In genomic region chr1:172562641-172563464, GRCm38 (mm10) we compare ENCODE assay signal across 8 mouse cellular contexts. TPM values are rescaled to one million over a fixed set of nuclear protein-coding genes. Genes with fewer than 3 reads are reported as not detected.
DNase-seq lines count a peak whose midpoint lies in the region; ATAC-seq and TF ChIP-seq lines count a peak whose summit lies in the region.

No protein-coding gene starts in this region.

- H3K9me3 ChIP-seq in forebrain, embryonic 10.5 days, result no peaks in the 10 kb centered on the region
- H3K9me3 ChIP-seq in heart, embryonic 15.5 days (replicated peaks), result no peaks in the 10 kb centered on the region
- H3K9me3 ChIP-seq in liver, embryonic 12.5 days (replicated peaks), result no peaks in the 10 kb centered on the region
- H3K9me3 ChIP-seq in stomach, embryonic 14.5 days (ENCODE audit: control insufficient read depth, low read depth, low read length), result no peaks in the 10 kb centered on the region

- H3K4me3 ChIP-seq in bone marrow, adult 2 months (replicated peaks; ENCODE audit: control insufficient read depth, low read depth, low read length), result peak overlapping the region; percentile 46
- peak overlapping the region; percentile 66 for H3K4me3 ChIP-seq in forebrain, embryonic 10.5 days
- H3K4me3 ChIP-seq in heart, embryonic 15.5 days, result peak overlapping the region; percentile 59
- peak overlapping the region; percentile 53 for H3K4me3 ChIP-seq in liver, embryonic 12.5 days
- peak overlapping the region; percentile 62 for H3K4me3 ChIP-seq in stomach, embryonic 14.5 days (ENCODE audit: low read depth, low read length)

- peak; percentile 67 for ATAC-seq in heart, embryonic 15.5 days (replicated peaks; ENCODE audit: insufficient number of reproducible peaks, insufficient read depth, low FRiP score, low read depth)
- ATAC-seq in liver, embryonic 12.5 days, result peak; percentile 53
- ATAC-seq in stomach, embryonic 14.5 days (ENCODE audit: insufficient number of reproducible peaks, insufficient read depth, low FRiP score, low read depth), result peak; percentile 81

- WGBS in bone marrow, adult 2 months, result under 1% methylated on average over 65 of the region's 66 CpGs
- under 1% methylated on average over 66 of the region's 66 CpGs for WGBS in forebrain, embryonic 10.5 days
- WGBS in heart, embryonic 15.5 days, result under 1% methylated on average over 66 of the region's 66 CpGs
- under 1% methylated on average over 66 of the region's 66 CpGs for WGBS in liver, embryonic 12.5 days (ENCODE audit: insufficient replicate concordance)
- WGBS in stomach, embryonic 14.5 days, result under 1% methylated on average over 61 of the region's 66 CpGs

- peak overlapping the region; percentile 50 for H3K9ac ChIP-seq in heart, embryonic 15.5 days
- H3K9ac ChIP-seq in liver, embryonic 12.5 days, result peak overlapping the region; percentile 23; the same call in 1 of the 2 replicates
- H3K9ac ChIP-seq in stomach, embryonic 14.5 days (replicated peaks; ENCODE audit: low read depth, low read length), result peak overlapping the region; percentile 40; the same call in 1 of the 2 replicates

- TF ChIP-seq CTCF in bone marrow, adult 2 months (IDR thresholded peaks at IDR 0.05; ENCODE audit: control insufficient read depth, insufficient read depth, low read length), result peak; percentile 67

- TF ChIP-seq POLR2A in bone marrow, adult 2 months (IDR thresholded peaks at IDR 0.05; ENCODE audit: borderline replicate concordance, control insufficient read depth, low read depth, low read length), result no peak

- H3K27ac ChIP-seq in bone marrow, adult 2 months (ENCODE audit: control insufficient read depth, insufficient read depth, low read depth, low read length, poor library complexity), result no peak overlapping the region
- peak overlapping the region; percentile 83 for H3K27ac ChIP-seq in forebrain, embryonic 10.5 days
- H3K27ac ChIP-seq in heart, embryonic 15.5 days, result peak overlapping the region; percentile 38; the same call in 1 of the 2 replicates
- no peak overlapping the region for H3K27ac ChIP-seq in liver, embryonic 12.5 days
- H3K27ac ChIP-seq in stomach, embryonic 14.5 days (ENCODE audit: low read length), result peak overlapping the region; percentile 21; the same call in 1 of the 2 replicates

- H3K36me3 ChIP-seq in forebrain, embryonic 10.5 days (replicated peaks), result no peaks in the 10 kb centered on the region
- no peaks in the 10 kb centered on the region for H3K36me3 ChIP-seq in heart, embryonic 15.5 days
- no peaks in the 10 kb centered on the region for H3K36me3 ChIP-seq in liver, embryonic 12.5 days
- no peaks in the 10 kb centered on the region for H3K36me3 ChIP-seq in stomach, embryonic 14.5 days (ENCODE audit: control insufficient read depth, insufficient read depth, low read length)

- peaks cover 75% of the 10 kb centered on the region for H3K27me3 ChIP-seq in forebrain, embryonic 10.5 days (ENCODE audit: poor library complexity, severe bottlenecking)
- H3K27me3 ChIP-seq in heart, embryonic 15.5 days, result peaks cover 37% of the 10 kb centered on the region
- peaks cover 82% of the 10 kb centered on the region for H3K27me3 ChIP-seq in liver, embryonic 12.5 days (replicated peaks)
- 0 out of 2 replicates have a peak, but pooled peaks cover 3% of the 10 kb centered on the region for H3K27me3 ChIP-seq in stomach, embryonic 14.5 days (ENCODE audit: control insufficient read depth, insufficient read depth, low read length)

- H3K4me2 ChIP-seq in heart, embryonic 15.5 days, result peak overlapping the region; percentile 98
- H3K4me2 ChIP-seq in liver, embryonic 12.5 days, result peak overlapping the region; percentile 72
- H3K4me2 ChIP-seq in stomach, embryonic 14.5 days (replicated peaks; ENCODE audit: low read depth, low read length), result peak overlapping the region; percentile 95

- no peaks in the 10 kb centered on the region; the same call in 1 of the 2 replicates for H3K4me1 ChIP-seq in bone marrow, adult 2 months (ENCODE audit: control insufficient read depth, insufficient read depth, low read length)
- peaks cover 25% of the 10 kb centered on the region for H3K4me1 ChIP-seq in forebrain, embryonic 10.5 days
- peaks cover 16% of the 10 kb centered on the region for H3K4me1 ChIP-seq in heart, embryonic 15.5 days (replicated peaks)
- H3K4me1 ChIP-seq in liver, embryonic 12.5 days, result peaks cover 13% of the 10 kb centered on the region
- peaks cover 5% of the 10 kb centered on the region; the same call in 1 of the 2 replicates for H3K4me1 ChIP-seq in stomach, embryonic 14.5 days (ENCODE audit: control insufficient read depth, insufficient read depth, low read length)

- DNase-seq in 416B (ENCODE audit: low read depth), result peak; percentile 37
- peak; percentile 83 for DNase-seq in forebrain, embryonic 10.5 days (ENCODE audit: extremely low spot score, low spot score)
- DNase-seq in kidney, postnatal 10 days, result peak; percentile 85
- peak; percentile 78 for DNase-seq in naive thymus-derived CD4-positive, alpha-beta T cell, adult 2 months (ENCODE audit: low read depth)

RNA-seq across cellular contexts. Expression of gene Vsig8, which starts 7.1 kb away (rescaled TPM):
- not detected in 2 replicates for polyA plus RNA-seq in bone marrow, adult 2 months (2011; ENCODE audit: insufficient read depth, insufficient read length, low replicate concordance, missing spikeins)
- polyA plus RNA-seq in forebrain, embryonic 10.5 days (2016; fragmentation: Nextera tagmentation; extraction: Ambion mirVana), result 0.09 TPM in 1 of 2 replicates, not detected in the other
- 0.34 and 0.55 TPM in 2 replicates for polyA plus RNA-seq in heart, embryonic 15.5 days (2015; fragmentation: Nextera tagmentation; extraction: Ambion mirVana)
- not detected in 2 replicates for polyA plus RNA-seq in liver, embryonic 12.5 days (2016; fragmentation: Nextera tagmentation; extraction: Ambion mirVana)
- polyA plus RNA-seq in stomach, embryonic 14.5 days (2014; fragmentation: Nextera tagmentation; extraction: Ambion mirVana), result 1.0 and 1.2 TPM in 2 replicates

RNA-seq across cellular contexts. Expression of gene Slamf8, which starts 27.5 kb away (rescaled TPM):
- polyA plus RNA-seq in bone marrow, adult 2 months (2011; ENCODE audit: insufficient read depth, insufficient read length, low replicate concordance, missing spikeins), result 3.7 TPM in 1 of 2 replicates, not detected in the other
- polyA plus RNA-seq in forebrain, embryonic 10.5 days (2016; fragmentation: Nextera tagmentation; extraction: Ambion mirVana), result not detected in 2 replicates
- 0.23 TPM in 1 of 2 replicates, not detected in the other for polyA plus RNA-seq in heart, embryonic 15.5 days (2015; fragmentation: Nextera tagmentation; extraction: Ambion mirVana)
- polyA plus RNA-seq in liver, embryonic 12.5 days (2016; fragmentation: Nextera tagmentation; extraction: Ambion mirVana), result not detected in 2 replicates
- 0.45 TPM in 1 of 2 replicates, not detected in the other for polyA plus RNA-seq in stomach, embryonic 14.5 days (2014; fragmentation: Nextera tagmentation; extraction: Ambion mirVana)

RNA-seq across cellular contexts. Expression of gene Fcrl6, which starts 39.5 kb away (rescaled TPM):
- polyA plus RNA-seq in bone marrow, adult 2 months (2011; ENCODE audit: insufficient read depth, insufficient read length, low replicate concordance, missing spikeins), result not detected in 2 replicates
- 0.32 TPM in 1 of 2 replicates, not detected in the other for polyA plus RNA-seq in forebrain, embryonic 10.5 days (2016; fragmentation: Nextera tagmentation; extraction: Ambion mirVana)
- not detected in 2 replicates for polyA plus RNA-seq in heart, embryonic 15.5 days (2015; fragmentation: Nextera tagmentation; extraction: Ambion mirVana)
- not detected in 2 replicates for polyA plus RNA-seq in liver, embryonic 12.5 days (2016; fragmentation: Nextera tagmentation; extraction: Ambion mirVana)
- polyA plus RNA-seq in stomach, embryonic 14.5 days (2014; fragmentation: Nextera tagmentation; extraction: Ambion mirVana), result not detected in 2 replicates

RNA-seq across cellular contexts. Expression of gene Cfap45, which starts 42.3 kb away (rescaled TPM):
- 0.47 and 5.2 TPM in 2 replicates for polyA plus RNA-seq in bone marrow, adult 2 months (2011; ENCODE audit: insufficient read depth, insufficient read length, low replicate concordance, missing spikeins)
- polyA plus RNA-seq in forebrain, embryonic 10.5 days (2016; fragmentation: Nextera tagmentation; extraction: Ambion mirVana), result 1.4 and 1.6 TPM in 2 replicates
- 2.3 and 3.3 TPM in 2 replicates for polyA plus RNA-seq in heart, embryonic 15.5 days (2015; fragmentation: Nextera tagmentation; extraction: Ambion mirVana)
- polyA plus RNA-seq in liver, embryonic 12.5 days (2016; fragmentation: Nextera tagmentation; extraction: Ambion mirVana), result 0.55 and 0.79 TPM in 2 replicates
- polyA plus RNA-seq in stomach, embryonic 14.5 days (2014; fragmentation: Nextera tagmentation; extraction: Ambion mirVana), result 1.9 and 2.9 TPM in 2 replicates

Comparison
In these comparisons a context has a peak if more than half of its experiments do, and no peak if none do; other contexts are left out.
1. H3K27ac ChIP-seq: peak in forebrain, embryonic 10.5 days (single experiment), heart, embryonic 15.5 days (single experiment) and stomach, embryonic 14.5 days (single experiment); none in bone marrow, adult 2 months (single experiment) and liver, embryonic 12.5 days (single experiment).
2. Peak in every context shown above with its lines, with median percentiles within 50 percentile points of each other: DNase-seq, H3K4me3 ChIP-seq, ATAC-seq, H3K4me2 ChIP-seq and H3K9ac ChIP-seq.